Mouse (Mus musculus) telencephalon, adult 2 months (tissue): ENCODE results near the gene Gm3285.

Experiments used
- DNase-seq: peaks from one replicate; pipeline ENCODE4 v3.0.0-alpha.2; 2011; ENCODE audit warnings: low read depth, low spot score

The Gm3285 gene

GRCm38 (mm10) chr10:77861675-77862074 is at the start of gene Gm3285:
Gm3285 (plus strand) TSS chr10:77861975.
- no peak for DNase-seq

DNA sequence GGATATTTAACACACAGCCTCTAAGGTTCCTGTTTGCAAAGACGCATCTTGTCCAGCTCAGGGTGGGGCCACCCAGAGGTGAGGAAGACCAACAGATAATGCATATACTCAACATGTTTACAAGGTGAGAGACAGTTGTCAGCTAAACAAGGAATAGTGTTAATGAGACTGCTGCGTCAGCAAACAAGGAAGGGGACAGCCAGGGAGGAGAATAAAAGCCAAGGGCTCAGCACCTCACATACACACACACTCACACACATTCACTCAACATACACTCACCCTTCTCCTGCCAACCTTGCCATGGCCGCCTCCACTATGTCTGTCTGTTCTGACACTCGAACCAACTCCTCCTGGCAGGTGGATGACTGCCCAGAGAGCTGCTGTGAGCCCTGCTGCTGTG is 47.4 kb upstream of the Gm3285 start, which contains the start of gene Gm2696:
Gene Gm2696 (plus strand): TSS at position 301 of the 400 bp plus-strand sequence.
- no peak for DNase-seq

- no peak for DNase-seq
Measured at GRCm38 (mm10) chr10:77815514-77815913, 46.3 kb upstream of the Gm3285 start.

DNA sequence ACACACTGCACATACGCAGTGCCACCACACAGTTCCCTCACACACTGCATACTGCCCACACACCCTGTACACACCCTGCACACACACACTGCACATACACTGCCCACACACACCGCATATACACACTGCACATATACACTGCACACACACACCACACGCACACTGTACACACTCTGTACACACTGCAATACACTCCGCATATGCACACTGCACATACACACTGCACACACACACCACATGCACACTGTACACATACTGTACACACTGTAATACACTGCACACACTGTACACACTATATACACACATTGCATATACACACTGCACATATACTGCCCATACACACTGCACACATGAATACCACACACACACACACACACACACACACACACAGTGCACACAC is 43.3 kb upstream of the Gm3285 start:
- DNase-seq = no peak

DNA sequence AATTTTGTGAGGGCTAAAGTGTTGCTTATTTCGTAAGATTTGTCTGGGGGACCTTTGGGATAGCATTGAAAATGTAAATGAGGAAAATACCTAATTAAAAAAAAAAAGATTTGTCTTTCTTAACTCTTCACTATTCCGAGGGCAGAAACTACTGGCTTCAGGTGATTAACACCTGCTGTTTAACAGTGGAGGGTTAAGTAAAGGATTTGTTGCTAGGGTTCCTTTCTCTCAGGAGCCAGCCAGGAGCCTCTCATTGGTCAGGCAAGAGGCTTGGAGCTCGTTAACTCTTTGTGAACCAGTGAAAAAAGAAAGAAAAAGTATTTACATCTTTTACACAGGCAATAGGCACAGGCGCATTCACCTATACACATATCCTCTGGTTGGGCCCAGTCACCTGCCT is 42.6 kb upstream of the Gm3285 start:
- no peak for DNase-seq

DNA sequence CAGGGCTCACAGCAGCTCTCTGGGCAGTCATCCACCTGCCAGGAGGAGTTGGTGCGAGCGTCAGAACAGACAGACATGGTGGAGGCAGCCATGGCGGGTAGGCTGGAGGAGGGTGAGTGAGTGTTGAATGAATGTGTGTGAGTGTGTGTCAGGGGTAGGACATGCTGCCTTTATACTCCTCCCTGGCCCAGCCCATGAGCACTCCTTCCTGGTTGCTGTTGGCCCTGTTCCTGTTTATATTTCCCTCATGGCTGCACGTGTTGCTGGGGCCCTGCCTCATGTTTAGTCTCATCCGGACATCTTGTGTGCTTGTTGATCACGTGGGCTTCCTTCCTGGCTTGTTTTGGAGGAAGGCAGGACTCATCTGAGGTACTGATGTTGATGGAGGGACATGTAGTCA is 34.8 kb upstream of the Gm3285 start, which contains the start of gene Krtap10-4:
Gene Krtap10-4 (minus strand): TSS at position 145 of the 400 bp plus-strand sequence.
- DNase-seq = no peak

DNA sequence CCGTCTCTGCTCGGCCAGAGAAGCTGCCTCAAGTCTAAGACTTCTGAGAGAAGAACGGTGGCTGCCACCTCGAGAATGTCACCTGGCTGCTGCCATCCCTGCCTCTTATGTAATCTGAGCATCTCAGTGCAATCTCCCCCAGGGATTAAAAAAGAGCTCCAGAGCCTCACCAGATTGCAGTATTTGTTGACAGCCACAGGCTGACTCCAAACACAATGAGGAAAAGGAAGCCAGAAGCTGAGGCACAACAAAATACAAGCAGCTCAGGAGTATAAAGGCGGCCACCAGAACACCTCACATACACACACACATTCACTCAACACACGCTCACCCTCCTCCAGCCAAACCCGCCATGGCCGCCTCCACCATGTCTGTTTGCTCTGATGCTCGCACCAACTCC is 26.1 kb upstream of the Gm3285 start, which contains the start of gene Krtap10-10:
Gene Krtap10-10 (plus strand): TSS at position 301 of the 400 bp plus-strand sequence.
- peak; percentile 9 for DNase-seq

GRCm38 (mm10) chr10:77839006-77839405 is 22.8 kb upstream of the Gm3285 start:
- DNase-seq = no peak

DNA sequence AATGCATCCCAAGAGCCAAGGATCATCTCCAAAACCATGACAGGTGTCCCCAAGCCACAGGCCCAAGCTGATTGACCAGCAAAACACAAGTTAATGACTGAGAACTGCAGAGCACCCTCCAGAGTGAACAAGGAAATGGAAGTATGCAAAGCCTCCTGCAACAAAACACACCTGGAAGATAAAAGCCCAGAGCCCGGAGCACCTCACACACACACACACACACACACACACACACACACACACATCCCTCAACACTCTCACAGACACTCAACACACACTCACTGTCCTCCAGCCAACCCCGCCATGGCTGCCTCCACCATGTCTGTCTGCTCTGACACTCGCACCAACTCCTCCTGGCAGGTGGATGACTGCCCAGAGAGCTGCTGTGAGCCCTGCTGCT is 15.3 kb upstream of the Gm3285 start, which contains the start of gene Gm36176:
Gene Gm36176 (plus strand): TSS at position 301 of the 400 bp plus-strand sequence.
- DNase-seq = no peak

DNA sequence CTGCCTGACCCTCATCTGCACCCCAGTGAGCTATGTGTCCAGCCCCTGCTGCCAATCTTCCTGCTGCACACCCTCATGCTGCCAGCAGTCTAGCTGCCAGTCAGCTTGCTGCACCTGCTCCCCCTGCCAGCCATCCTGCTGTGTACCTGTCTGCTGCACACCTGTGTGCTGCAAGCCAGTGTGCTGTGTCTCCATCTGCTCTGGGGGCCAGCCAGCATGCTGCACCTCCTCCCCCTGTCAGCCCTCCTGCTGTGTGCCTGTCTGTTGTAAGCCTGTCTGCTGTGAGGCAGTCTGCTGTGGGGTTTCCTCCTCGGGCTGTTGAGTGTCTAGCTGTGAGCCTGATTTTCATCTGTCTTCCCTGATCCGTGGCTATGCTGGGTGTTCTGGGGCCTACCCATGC is 14.8 kb upstream of the Gm3285 start:
- no peak for DNase-seq

- DNase-seq = no peak
Measured at GRCm38 (mm10) chr10:77847538-77847937, 14.2 kb upstream of the Gm3285 start.

GRCm38 (mm10) chr10:77852559-77852958 is 9.2 kb upstream of the Gm3285 start, which contains the start of gene Gm10318:
Gm10318 (plus strand) TSS chr10:77852859.
- DNase-seq = no peak

DNA sequence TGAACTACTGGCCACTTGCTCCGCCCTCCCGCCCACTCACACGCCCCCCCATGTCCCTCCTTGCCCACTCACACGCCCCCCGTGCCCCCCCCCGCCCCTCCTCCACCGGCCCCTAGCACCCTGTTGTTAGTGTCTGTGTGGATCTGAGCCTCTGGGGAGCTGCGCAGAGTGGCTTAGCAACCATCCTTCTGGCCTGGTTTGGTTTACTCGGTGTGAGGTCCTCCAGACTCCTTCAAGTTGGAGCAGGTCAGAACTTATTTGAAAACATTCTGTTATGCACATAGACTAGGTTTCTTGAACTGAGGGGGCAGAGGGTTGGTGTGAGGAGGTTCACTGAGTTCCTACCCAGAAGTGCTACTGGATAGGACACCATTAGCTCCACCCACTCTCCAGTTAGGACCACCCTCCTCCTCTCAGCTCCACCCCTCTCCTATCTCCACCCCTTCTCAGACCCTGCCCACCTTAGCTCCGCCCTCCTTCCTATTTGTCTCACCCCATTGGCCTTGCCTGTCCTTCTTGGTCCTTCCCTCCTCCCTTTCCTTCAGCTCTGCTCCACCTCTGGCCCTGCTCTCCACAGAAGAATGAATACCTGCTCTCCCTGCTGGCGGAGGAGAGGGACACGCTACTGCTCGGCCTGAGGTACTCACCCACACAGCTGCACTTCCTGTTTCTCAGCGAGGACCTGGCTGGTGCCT is 2.4 kb downstream of the Gm3285 start:
- no peak for DNase-seq

DNA sequence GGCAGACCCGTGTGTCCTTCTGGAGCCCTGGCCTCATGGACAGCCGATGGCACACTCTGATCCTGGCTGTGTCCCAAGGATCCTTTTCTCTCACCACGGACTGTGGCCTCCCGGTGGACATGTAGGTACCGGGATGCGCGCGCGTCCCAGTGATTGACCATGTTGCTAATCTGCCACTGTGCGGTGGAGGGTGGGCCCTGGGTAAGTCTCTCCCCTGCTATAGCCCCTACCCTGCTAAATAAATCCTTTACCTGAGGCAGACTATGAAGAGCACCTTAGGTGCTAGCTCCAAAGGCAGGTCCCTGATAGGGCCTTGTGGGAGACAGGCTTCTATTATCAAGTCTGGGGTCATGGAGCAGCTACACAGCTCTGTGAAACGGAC is 3.0 kb downstream of the Gm3285 start:
- no peak for DNase-seq

- no peak for DNase-seq
Measured at GRCm38 (mm10) chr10:77867546-77867945, 5.8 kb downstream of the Gm3285 start.

GRCm38 (mm10) chr10:77869651-77870050 is 7.9 kb downstream of the Gm3285 start:
- DNase-seq = no peak

DNA sequence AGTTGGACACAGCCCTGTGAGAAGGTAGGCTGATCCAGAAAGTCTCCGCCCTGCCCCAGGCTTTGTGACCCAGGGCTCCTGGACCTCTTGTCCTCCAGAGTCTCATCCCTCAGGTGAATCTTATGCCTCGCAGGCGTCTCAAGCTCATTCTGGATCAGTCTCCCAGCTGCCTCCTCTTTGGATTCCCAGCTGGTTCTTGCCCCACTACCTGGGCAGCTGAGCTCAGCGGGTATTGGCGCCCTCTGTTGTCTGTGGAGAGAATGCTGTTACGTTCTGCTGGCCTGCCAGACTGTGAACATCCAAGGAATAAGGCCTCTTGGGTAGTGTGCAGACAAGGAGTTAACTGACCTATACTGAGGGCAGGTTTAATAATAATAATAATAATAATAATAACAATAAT is 17.2 kb downstream of the Gm3285 start:
- no peak for DNase-seq

DNA sequence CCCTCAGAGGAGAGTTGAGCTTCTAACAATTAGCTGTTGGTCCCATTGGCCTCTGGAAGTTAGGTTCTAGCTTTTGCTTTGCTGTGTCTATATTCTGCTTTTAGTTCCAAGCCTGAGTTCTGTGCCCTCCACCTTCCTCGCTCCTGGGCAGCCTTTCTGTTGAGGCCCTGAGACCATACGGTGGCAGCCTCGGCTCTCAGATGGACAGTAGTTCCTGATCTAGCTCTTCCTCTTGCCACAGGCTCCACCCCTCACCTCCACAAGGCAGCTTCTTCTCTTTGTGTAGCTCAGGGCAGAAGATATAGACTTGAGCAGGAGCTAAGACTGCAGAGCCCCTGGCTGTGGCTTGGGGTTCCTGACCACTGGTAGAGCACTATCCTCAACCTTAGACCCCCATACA is 18.5 kb downstream of the Gm3285 start:
- no peak for DNase-seq

- no peak for DNase-seq
Measured at GRCm38 (mm10) chr10:77882553-77882952, 20.8 kb downstream of the Gm3285 start.

GRCm38 (mm10) chr10:77886007-77886747 is 24.4 kb downstream of the Gm3285 start:
- no peak for DNase-seq

DNA sequence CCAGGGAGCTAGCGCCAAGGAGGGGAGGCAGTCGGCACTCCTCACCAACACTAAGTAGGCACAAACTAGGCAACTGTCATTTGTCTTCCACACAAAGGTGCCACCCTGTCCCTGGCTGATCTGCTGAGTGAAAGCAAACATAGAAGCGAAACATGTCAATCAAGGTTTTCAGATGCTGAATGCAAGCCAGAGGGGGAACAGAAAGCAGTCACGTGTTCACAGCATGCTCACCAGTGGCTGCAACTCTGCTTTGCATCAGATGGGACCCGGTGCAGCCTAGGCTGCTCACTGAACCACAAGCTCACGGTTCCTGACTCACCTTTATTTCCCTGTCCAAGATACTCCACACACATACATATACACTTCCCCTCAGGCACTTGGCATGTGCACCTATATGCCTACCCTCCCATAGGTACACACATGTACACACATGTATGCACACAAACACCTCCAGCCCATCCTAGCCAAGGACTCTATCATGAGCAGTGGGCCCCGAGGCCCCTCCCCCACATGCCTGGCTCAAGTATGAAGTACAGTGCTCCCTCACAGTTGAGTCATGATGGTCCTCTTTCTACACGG is 29.3 kb downstream of the Gm3285 start:
- no peak for DNase-seq

DNA sequence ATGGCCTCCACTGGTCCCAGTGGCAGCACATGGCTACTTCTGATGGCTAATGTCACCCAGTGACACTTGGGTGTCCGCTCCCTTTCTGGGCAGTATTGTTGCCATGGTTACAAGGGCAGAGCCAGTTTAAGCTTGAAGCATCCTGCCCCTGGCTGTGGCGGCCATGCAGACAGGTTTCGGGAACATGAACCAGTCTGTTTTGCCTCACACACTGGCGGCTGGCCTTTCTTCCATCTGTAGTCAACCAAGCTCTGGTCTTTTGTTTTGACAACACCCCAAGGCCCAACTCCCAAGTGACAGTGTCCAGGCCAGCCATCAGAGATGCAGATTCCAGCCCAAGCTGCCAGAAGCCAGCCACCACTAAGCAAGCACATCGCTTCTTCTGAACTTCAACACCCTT is 33.8 kb downstream of the Gm3285 start:
- DNase-seq = no peak
